25 mouse cellular contexts compared by ENCODE assay signal in the genomic region with DNA sequence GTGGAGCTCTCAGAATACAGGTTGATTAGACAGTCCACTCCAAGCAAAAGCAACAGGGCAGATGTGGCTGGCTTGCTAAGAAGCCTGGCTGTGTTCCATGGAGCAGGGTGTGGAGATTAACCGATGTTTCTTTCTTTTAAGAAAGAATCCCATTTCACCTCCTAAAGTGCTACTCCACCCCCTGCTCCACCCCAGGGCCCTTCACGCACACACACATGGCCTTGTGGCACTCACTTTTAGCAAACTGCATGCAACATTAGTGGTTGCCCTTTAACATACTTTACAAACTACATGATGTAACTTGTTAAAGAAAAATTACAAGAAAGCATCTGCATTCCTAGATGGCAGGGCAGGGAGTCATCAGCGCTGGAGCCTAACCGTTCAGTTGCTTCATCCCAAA.
"Had no signal": no experiment of that assay in that cellular context is flagged by ENCODE, and none has a peak within 500 bp of the region (broad histone marks: within the 10 kb centered on the region; RNA-seq: fewer than 3 reads in every experiment).

No protein-coding gene starts in this region.

- H3K4me3 ChIP-seq: layer of hippocampus, adult 2 months; limb, embryonic 10.5 days; limb, embryonic 13.5 days; lung, embryonic 15.5 days; midbrain, embryonic 13.5 days; myocyte; neural tube, embryonic 13.5 days; stomach, embryonic 15.5 days had no signal

- H3K36me3 ChIP-seq: limb, embryonic 10.5 days; limb, embryonic 13.5 days; lung, embryonic 15.5 days; midbrain, embryonic 13.5 days; neural tube, embryonic 13.5 days; stomach, embryonic 15.5 days had no signal

- H3K27ac ChIP-seq: layer of hippocampus, adult 2 months; limb, embryonic 10.5 days; limb, embryonic 13.5 days; liver, embryonic 14.5 days; lung, embryonic 15.5 days; midbrain, embryonic 13.5 days; neural tube, embryonic 13.5 days; stomach, embryonic 15.5 days had no signal

- ATAC-seq: inflammation-experienced regulatory T-cells, adult 6 months; intestine, embryonic 16.5 days; liver, postnatal 0 days; midbrain, embryonic 13.5 days; midbrain, embryonic 16.5 days had no signal

- DNase-seq: kidney, adult 18-20 months; kidney, adult 9 months; kidney, postnatal 14 days; kidney, postnatal 4 days; liver; liver, postnatal 0 days; lung, postnatal 14 days; lung, postnatal 4 days; retina, postnatal 1 day; right cerebral cortex, postnatal 25 days; spleen, adult 18-20 months; thymus, adult 18-20 months; thymus, postnatal 36 days had no signal

- H3K9ac ChIP-seq: limb, embryonic 13.5 days; liver, embryonic 14.5 days; liver, postnatal 0 days; lung, embryonic 15.5 days; midbrain, embryonic 13.5 days; neural tube, embryonic 13.5 days; stomach, embryonic 15.5 days had no signal

- H3K4me2 ChIP-seq: limb, embryonic 13.5 days; lung, embryonic 15.5 days; midbrain, embryonic 13.5 days; neural tube, embryonic 13.5 days; stomach, embryonic 15.5 days had no signal

- H3K4me1 ChIP-seq: neural tube, embryonic 13.5 days; stomach, embryonic 15.5 days had no signal

- H3K9me3 ChIP-seq: limb, embryonic 10.5 days; limb, embryonic 13.5 days; lung, embryonic 15.5 days; midbrain, embryonic 13.5 days; neural tube, embryonic 13.5 days; stomach, embryonic 15.5 days had no signal

- H3K27me3 ChIP-seq: limb, embryonic 13.5 days; lung, embryonic 15.5 days; midbrain, embryonic 13.5 days; neural tube, embryonic 13.5 days; stomach, embryonic 15.5 days had no signal
